Mouse (Mus musculus) midbrain, embryonic 11.5 days (tissue): ENCODE measurements around the gene Sorbs1. TPM values are rescaled to one million over a fixed set of nuclear protein-coding genes. Genes with fewer than 3 reads are reported as not detected.

Experiments
- ATAC-seq: fragments of 200-750 bp; cut with Nextera tagmentation; 2 replicates; pipeline ENCODE4 v1.8.0; 2017; ENCODE audit warnings: moderate TSS enrichment, moderate library complexity; ENCODE audit not compliant: low FRiP score
- DNase-seq: peaks from one replicate; pipeline ENCODE4 v3.0.0; 2015; ENCODE audit warnings: low spot score; ENCODE audit errors: missing footprints
- H3K27ac ChIP-seq: fragments of 300-500 bp; sonication (generic); 2 replicates; pipeline ENCODE4 v1.5.1; 2014; ENCODE audit warnings: low read depth, low read length
- H3K27me3 ChIP-seq: fragments of 300-500 bp; sonication (generic); 2 replicates; pipeline ENCODE4 v1.6.1; 2014; ENCODE audit warnings: mild to moderate bottlenecking, low read length, moderate library complexity, mixed read lengths; ENCODE audit not compliant: control insufficient read depth, insufficient read depth
- H3K36me3 ChIP-seq: fragments of 300-500 bp; sonication (generic); 2 replicates; pipeline ENCODE4 v1.6.1; 2014; ENCODE audit warnings: mild to moderate bottlenecking, low read length, moderate library complexity, mixed read lengths; ENCODE audit not compliant: control insufficient read depth, insufficient read depth
- H3K4me1 ChIP-seq: fragments of 300-500 bp; sonication (generic); 2 replicates; pipeline ENCODE4 v1.6.1; 2014; ENCODE audit warnings: low read length; ENCODE audit not compliant: control insufficient read depth, insufficient read depth
- H3K4me2 ChIP-seq: fragments of 300-500 bp; sonication (generic); 2 replicates; pipeline ENCODE4 v1.6.1; 2014; ENCODE audit warnings: mild to moderate bottlenecking, moderate library complexity
- H3K4me3 ChIP-seq: fragments of 300-500 bp; sonication (generic); 2 replicates; pipeline ENCODE4 v1.5.1; 2014; ENCODE audit warnings: low read depth, low read length
- H3K9ac ChIP-seq: fragments of 300-500 bp; sonication (generic); 2 replicates; pipeline ENCODE4 v1.6.1; 2014; ENCODE audit warnings: low read length
- H3K9me3 ChIP-seq: fragments of 300-500 bp; sonication (generic); 2 replicates; pipeline ENCODE4 v1.6.1; 2016; ENCODE audit warnings: low read length; ENCODE audit not compliant: control insufficient read depth
- WGBS: fragments of 180-500 bp; shearing (Covaris S2); extraction: QIAGEN DNeasy Blood & Tissue Kit; methylation state at CpG from one replicate; pipeline ENCODE4 v1.1.7; 2014; 5-methylcytosine and 5-hydroxymethylcytosine counted together
- polyA plus RNA-seq: library from polyadenylated mRNA; unstranded; fragments of >200 nt; fragmentation: Nextera tagmentation; extraction: Ambion mirVana; gene quantifications from 2 replicates; pipeline ENCODE4 v1.2.1, GENCODE M21; 2014

Sorbs1 gene
- polyA plus RNA-seq, 1 experiment from 2014 or later: 61.0 TPM

DNA sequence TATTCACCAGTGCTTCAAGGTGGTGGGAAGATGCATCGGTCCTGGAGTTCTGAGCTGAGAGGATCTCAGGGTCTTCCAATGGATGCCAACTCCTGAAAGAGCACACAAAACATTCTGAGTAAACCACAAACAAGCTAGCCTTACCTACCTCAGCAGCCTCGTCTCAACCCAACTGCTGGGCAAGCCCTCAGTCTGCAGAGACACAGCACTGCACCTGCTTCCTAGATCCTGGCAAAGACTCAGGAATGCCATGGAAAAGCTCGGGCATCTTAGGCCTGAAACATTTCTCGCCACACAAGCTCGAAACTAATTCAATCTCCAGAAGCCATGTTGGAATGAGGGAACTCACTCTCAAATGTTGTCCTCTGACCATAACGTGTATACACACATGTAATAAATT, 62.3 kb downstream of the Sorbs1 start:
- Histone ChIP-seq H3K4me1 (no peaks in the 10 kb centered on the region), H3K27me3 (no peaks in the 10 kb centered on the region), H3K9me3 (no peaks in the 10 kb centered on the region; the same call in 1 of the 2 replicates), H3K36me3 (no peaks in the 10 kb centered on the region), H3K4me2 (no peak overlapping the region), H3K27ac (no peak overlapping the region), H3K4me3 (no peak overlapping the region), H3K9ac (no peak overlapping the region)
- ATAC-seq (no peak), DNase-seq (no peak)
- WGBS: 89% methylated on average over 6 of the region's 6 CpGs

DNA sequence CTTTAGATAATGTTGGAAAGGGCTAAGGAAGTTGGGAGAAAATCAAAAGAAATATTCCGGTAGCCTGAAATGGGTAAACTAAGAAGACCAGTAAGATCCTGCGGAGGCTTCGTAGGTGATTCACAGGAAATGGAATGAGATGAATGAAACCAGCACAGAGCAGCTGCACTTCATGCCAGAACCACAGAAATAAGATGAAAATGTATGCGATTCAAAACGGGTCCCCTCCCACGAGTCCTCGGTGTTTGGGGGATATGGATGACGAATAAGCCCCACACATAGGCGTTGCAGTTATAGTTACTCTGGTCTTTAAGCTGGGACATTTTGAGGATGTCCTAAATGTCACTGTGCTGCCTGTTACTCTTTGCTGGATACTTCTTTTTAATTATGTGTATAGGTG, 67.1 kb downstream of the Sorbs1 start:
- no peak overlapping the region for H3K4me3 ChIP-seq
- H3K27me3 ChIP-seq: no peaks in the 10 kb centered on the region
- no peak overlapping the region for H3K27ac ChIP-seq
- 96% methylated on average over 9 of the region's 9 CpGs for WGBS
- no peak overlapping the region for H3K9ac ChIP-seq
- no peak for DNase-seq
- H3K9me3 ChIP-seq: no peaks in the 10 kb centered on the region
- no peaks in the 10 kb centered on the region for H3K36me3 ChIP-seq
- no peak for ATAC-seq
- no peak overlapping the region for H3K4me2 ChIP-seq
- no peaks in the 10 kb centered on the region for H3K4me1 ChIP-seq

DNA sequence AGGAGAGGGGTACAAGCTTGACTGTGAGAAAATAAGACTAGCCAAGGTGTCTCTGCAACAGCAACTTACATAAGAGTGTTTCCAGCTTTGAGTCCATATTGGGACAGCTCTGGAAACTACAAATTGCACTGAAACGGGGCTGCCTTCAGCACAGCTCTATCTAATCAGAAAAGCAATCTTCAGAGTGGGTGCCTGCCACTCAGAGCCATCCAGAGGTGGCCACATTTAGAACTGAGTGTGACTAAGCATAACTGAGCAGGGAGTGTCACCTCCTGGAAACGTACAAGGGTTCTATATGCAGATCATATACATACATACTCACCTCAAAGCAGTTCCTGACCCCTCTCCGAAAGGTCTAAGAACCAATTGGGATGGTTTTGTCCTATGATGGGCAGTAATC, 71.2 kb downstream of the Sorbs1 start:
- H3K9ac ChIP-seq: no peak overlapping the region
- H3K27me3 ChIP-seq: no peaks in the 10 kb centered on the region
- no peak overlapping the region for H3K27ac ChIP-seq
- no peak overlapping the region for H3K4me2 ChIP-seq
- ATAC-seq (no peak), DNase-seq (no peak)
- no peaks in the 10 kb centered on the region for H3K36me3 ChIP-seq
- 84% methylated on average over 3 of the region's 3 CpGs for WGBS
- no peak overlapping the region for H3K4me3 ChIP-seq
- H3K4me1 ChIP-seq: no peaks in the 10 kb centered on the region
- H3K9me3 ChIP-seq: no peaks in the 10 kb centered on the region

DNA sequence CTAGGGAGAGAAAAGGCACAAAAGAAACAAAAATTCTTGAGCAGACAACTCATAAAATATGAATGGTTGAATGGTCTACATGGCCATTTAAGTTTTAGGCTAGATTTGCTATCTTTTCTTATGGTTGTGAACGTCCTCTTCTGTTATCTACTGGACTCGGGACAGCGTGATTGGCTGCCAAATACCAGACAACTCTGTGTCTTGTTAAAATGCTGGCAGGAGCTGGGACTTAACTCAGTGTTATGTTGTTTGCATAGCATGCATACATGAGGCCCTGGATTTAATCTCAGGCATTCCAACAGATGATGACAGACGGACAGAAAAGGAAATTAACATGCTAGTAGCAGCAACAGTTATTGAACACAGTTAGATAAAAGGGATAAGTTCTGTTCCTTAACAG, 72.6 kb downstream of the Sorbs1 start:
- DNase-seq: no peak
- Histone ChIP-seq H3K4me3 (no peak overlapping the region), H3K27ac (no peak overlapping the region), H3K36me3 (no peaks in the 10 kb centered on the region), H3K9ac (no peak overlapping the region), H3K9me3 (no peaks in the 10 kb centered on the region), H3K27me3 (no peaks in the 10 kb centered on the region), H3K4me1 (no peaks in the 10 kb centered on the region), H3K4me2 (no peak overlapping the region)
- 94% methylated on average over 4 of the region's 4 CpGs for WGBS
- no peak for ATAC-seq

DNA sequence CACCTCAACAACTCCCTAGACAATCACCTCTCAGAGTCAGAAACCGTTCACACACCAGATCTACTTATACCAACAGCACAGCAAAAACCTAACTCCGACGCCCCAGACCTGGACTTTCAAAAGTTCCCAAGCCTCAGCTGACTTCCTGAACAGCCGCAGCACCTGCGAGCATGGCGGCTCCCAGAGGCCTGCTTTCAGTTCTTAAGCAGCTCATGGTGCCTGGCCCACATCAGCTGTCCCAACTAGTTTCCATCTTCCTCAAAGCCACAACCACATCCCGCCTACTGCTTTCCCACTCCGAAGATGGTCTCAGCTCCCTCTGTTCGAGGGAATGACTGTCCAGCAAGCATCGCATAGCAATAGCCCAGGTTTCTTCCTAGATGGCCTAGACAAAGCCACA, 74.7 kb downstream of the Sorbs1 start:
- Histone ChIP-seq H3K27me3 (no peaks in the 10 kb centered on the region), H3K4me1 (peaks cover 5% of the 10 kb centered on the region; the same call in 1 of the 2 replicates), H3K36me3 (no peaks in the 10 kb centered on the region), H3K4me2 (no peak overlapping the region), H3K27ac (no peak overlapping the region), H3K4me3 (no peak overlapping the region), H3K9me3 (no peaks in the 10 kb centered on the region), H3K9ac (no peak overlapping the region)
- ATAC-seq: no peak
- DNase-seq: no peak
- 93% methylated on average over 10 of the region's 10 CpGs for WGBS

GRCm38 (mm10) chr19:40437651-40438068, 75.9 kb downstream of the Sorbs1 start:
- Histone ChIP-seq H3K9me3 (no peaks in the 10 kb centered on the region), H3K4me2 (no peak overlapping the region), H3K4me3 (no peak overlapping the region), H3K36me3 (no peaks in the 10 kb centered on the region), H3K27ac (no peak overlapping the region), H3K9ac (no peak overlapping the region), H3K4me1 (peaks cover 5% of the 10 kb centered on the region; the same call in 1 of the 2 replicates), H3K27me3 (no peaks in the 10 kb centered on the region)
- 78% methylated on average over 9 of the region's 9 CpGs for WGBS
- ATAC-seq (no peak), DNase-seq (no peak)

GRCm38 (mm10) chr19:40436465-40437200, 76.9 kb downstream of the Sorbs1 start:
- Histone ChIP-seq H3K4me2 (no peak overlapping the region), H3K27ac (no peak overlapping the region), H3K4me3 (no peak overlapping the region), H3K9me3 (no peaks in the 10 kb centered on the region), H3K9ac (no peak overlapping the region), H3K4me1 (peaks cover 5% of the 10 kb centered on the region; the same call in 1 of the 2 replicates), H3K36me3 (no peaks in the 10 kb centered on the region), H3K27me3 (no peaks in the 10 kb centered on the region)
- DNase-seq: no peak
- WGBS: 87% methylated on average over 12 of the region's 12 CpGs
- ATAC-seq: no peak

GRCm38 (mm10) chr19:40435797-40436196, 77.8 kb downstream of the Sorbs1 start:
- Histone ChIP-seq H3K4me3 (no peak overlapping the region), H3K27me3 (no peaks in the 10 kb centered on the region), H3K27ac (no peak overlapping the region), H3K9ac (no peak overlapping the region), H3K4me1 (peaks cover 5% of the 10 kb centered on the region; the same call in 1 of the 2 replicates), H3K9me3 (no peaks in the 10 kb centered on the region), H3K4me2 (no peak overlapping the region), H3K36me3 (no peaks in the 10 kb centered on the region)
- no peak for ATAC-seq
- 92% methylated on average over 2 of the region's 2 CpGs for WGBS
- no peak for DNase-seq

DNA sequence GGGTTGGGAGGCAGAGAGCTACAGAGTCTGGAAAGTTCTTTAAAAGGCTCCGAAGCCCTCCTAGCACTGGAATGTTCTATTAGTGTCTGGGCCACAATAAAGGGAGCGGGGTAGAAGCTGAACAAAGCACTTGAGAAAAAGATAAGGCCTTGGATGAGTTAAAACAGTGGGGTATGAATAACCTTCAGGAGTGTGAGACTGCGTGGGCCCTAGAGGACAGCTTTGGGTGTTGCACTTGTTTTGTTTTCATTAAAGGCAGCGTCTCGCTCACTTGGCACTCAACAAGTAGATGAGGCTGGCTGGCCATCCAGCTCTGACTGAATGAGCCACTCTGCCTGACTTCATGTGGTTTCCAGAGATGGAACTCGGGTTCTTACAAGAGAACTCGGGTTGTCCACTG, 78.5 kb downstream of the Sorbs1 start:
- ATAC-seq (no peak), DNase-seq (no peak)
- no peaks in the 10 kb centered on the region for H3K27me3 ChIP-seq
- H3K4me1 ChIP-seq: peaks cover 5% of the 10 kb centered on the region; the same call in 1 of the 2 replicates
- H3K4me3 ChIP-seq: no peak overlapping the region
- H3K4me2 ChIP-seq: no peak overlapping the region
- no peaks in the 10 kb centered on the region for H3K36me3 ChIP-seq
- H3K9ac ChIP-seq: no peak overlapping the region
- H3K9me3 ChIP-seq: no peaks in the 10 kb centered on the region
- H3K27ac ChIP-seq: no peak overlapping the region
- 92% methylated on average over 7 of the region's 7 CpGs for WGBS
